Mouse (Mus musculus) left cerebral cortex, adult 2 months (tissue): ENCODE measurements around the gene Bhlhb9. TPM values are rescaled to one million over a fixed set of nuclear protein-coding genes. Genes with fewer than 3 reads are reported as not detected.

Experiments used
- DNase-seq, 2 experiments: peaks; one replicate each; pipeline ENCODE4 v3.0.0; 2021 to 2022; ENCODE audit warnings: low spot score in 2 of 2, mixed read lengths in 1 of 2; ENCODE audit errors: extremely low spot score in 1 of 2
- H3K27ac ChIP-seq: fragments of 200-600 bp; 2 replicates; pipeline ENCODE4 v1.8.1; 2022
- H3K4me3 ChIP-seq: fragments of 200-600 bp; 2 replicates; pipeline ENCODE4 v1.8.1; 2022
- CTCF ChIP-seq: fragments of 200-600 bp; IDR thresholded peaks from 2 replicates; pipeline ENCODE4 v1.8.1; 2022; ENCODE audit warnings: antibody characterized with exemption, mild to moderate bottlenecking, moderate library complexity
- intact Hi-C: fragments of 180-260 bp; cut with DNase I; formaldehyde crosslinking; loops from one replicate; pipeline ENCODE4 v1.15.1; 2025
- microRNA-seq, 2 experiments: library from miRNA; unstranded; fragments of <30 nt; microRNA quantifications; one replicate each; pipeline ENCODE4 v1.2.0; 2021
- total RNA-seq, 2 experiments: library from RNA; stranded (reverse); gene quantifications; 2 replicates each; pipeline ENCODE4 v1.2.3; 2021

The Bhlhb9 gene
- total RNA-seq, 2 experiments from 2014 or later, result 68.8 to 69.9 TPM

DNA sequence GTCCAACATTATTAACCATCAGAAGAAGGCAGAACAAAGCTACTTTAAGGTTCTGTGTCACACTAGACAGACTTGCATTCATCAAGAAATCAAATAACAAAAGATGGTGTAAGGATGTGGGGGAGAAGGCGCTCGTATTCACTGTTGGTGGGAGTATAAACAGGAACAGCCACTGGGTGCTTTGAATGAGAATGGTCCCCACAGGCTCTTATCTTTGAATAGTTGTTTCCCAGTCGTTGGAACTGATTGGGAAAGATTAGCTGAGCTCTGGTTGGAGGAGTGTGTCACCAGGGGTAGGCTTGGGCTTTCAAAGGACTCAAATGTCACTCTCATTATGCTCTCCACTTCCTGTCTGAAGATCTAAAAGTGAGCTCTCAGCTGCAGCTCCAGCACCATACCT, 128.5 kb downstream of the Bhlhb9 start:
- DNase-seq, result no peak
- TF ChIP-seq CTCF, result no peak
- H3K4me3 ChIP-seq, result no peak overlapping the region

DNA sequence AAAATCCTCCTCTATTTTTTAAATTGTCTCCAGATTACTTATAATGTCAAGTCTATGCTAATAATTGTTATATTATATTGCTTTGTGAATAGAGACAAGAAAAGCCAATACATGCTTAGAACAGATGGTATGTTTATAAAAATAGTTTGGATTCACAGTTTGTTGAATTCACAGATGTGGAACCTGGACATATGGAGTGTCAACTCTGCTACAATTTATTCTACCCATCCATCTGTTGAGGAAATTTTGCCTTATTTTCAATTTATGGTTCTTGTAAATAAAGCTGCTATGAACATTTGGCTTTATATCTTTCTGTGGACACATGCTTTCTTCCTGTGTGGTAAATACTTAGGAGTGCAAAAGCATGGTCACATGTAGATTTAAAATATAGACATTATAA, 131.2 kb downstream of the Bhlhb9 start:
- H3K4me3 ChIP-seq, result no peak overlapping the region
- no peak overlapping the region for H3K27ac ChIP-seq
- intact Hi-C loops, result loop anchor here (5.0 kb wide), 1 partner anchor 41 kb away; no protein-coding TSS in a partner anchor
- no peak for DNase-seq
- TF ChIP-seq CTCF, result no peak

More for the DNA sequence above, 128.5 kb downstream of the Bhlhb9 start:
- H3K27ac ChIP-seq, result no peak overlapping the region
- intact Hi-C loops, result loop anchor here (5.0 kb wide), 1 partner anchor 39 kb away; no protein-coding TSS in a partner anchor

DNA sequence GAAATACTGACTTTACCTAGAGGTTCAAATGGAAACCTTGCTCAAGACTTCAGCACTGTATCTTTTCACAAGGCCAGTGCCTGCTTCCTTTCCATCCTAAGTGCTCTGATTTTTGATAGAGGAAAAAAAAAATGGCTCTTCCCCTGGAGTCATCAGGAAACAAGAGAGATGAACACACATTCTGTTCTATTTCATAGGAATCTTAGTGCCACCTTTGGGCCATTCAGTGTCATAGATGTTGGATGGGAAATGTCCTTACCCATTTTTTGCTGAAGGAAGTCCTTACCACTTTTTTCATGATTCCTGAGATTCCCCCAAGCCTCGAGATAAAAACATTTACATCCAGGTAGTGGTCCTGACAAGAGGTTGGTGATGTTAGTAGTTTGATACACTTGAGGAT, 139.1 kb downstream of the Bhlhb9 start:
- DNase-seq, result no peak
- intact Hi-C loops, result no loop called here
- Histone ChIP-seq H3K27ac (no peak overlapping the region), H3K4me3 (no peak overlapping the region)
- TF ChIP-seq CTCF, result peak; percentile 17

Small RNA genes lying within 50 kb of the gene (microRNA-seq; reads per million reads assigned to microRNA genes)
- 0 reads per million in 2 experiments for gene Mir1970

Other genes with a start within 250 kb of the Bhlhb9 start
- gene Nxf7, start 198.8 kb upstream of the Bhlhb9 start, total RNA-seq, result 1 to 10 TPM; 5.8 to 6.2 TPM
- not detected for gene Prame, start 169.9 kb upstream of the Bhlhb9 start, total RNA-seq
- gene Tcp11x2, start 103.8 kb upstream of the Bhlhb9 start, total RNA-seq, result not detected
- gene Tmsb15a, start 72.3 kb upstream of the Bhlhb9 start, total RNA-seq, result not detected
- 10 to 100 TPM; 33.3 to 33.7 TPM for gene Armcx5, start 54.9 kb upstream of the Bhlhb9 start, total RNA-seq
- gene Gprasp1, start 54.9 kb upstream of the Bhlhb9 start, total RNA-seq, result 100 to 1,000 TPM; 344 to 376 TPM
- 100 to 1,000 TPM; 176 to 226 TPM for gene Gprasp2, start 41.4 kb downstream of the Bhlhb9 start, total RNA-seq
- gene Arxes2, start 196.2 kb downstream of the Bhlhb9 start, total RNA-seq, result 10 to 100 TPM; 59.2 to 73.2 TPM
- 10 to 100 TPM; 29.3 to 31.6 TPM for gene Arxes1, start 235.8 kb downstream of the Bhlhb9 start, total RNA-seq